Mouse (Mus musculus): ENCODE measurements around the gene Ppp6r2.

GRCm38 (mm10) chr15:89255330-89255729 is 44.0 kb downstream of the Ppp6r2 start:
- TF ChIP-seq CTCF (IDR thresholded peaks at IDR 0.05; ENCODE audit: low read depth) (no peak), EP300 (IDR thresholded peaks at IDR 0.05; ENCODE audit: low read depth) (no peak)

Measured in liver, embryonic 14.5 days (tissue).